Mouse (Mus musculus) liver, embryonic 14.5 days (tissue): Measurements from ENCODE around the gene Pik3r2. TPM values are rescaled to one million over a fixed set of nuclear protein-coding genes. Genes with fewer than 3 reads are reported as not detected.
A peak's percentile ranks its signal among the peaks of the same experiment; 100 is the strongest.

Experiments
- ATAC-seq: fragments of 200-750 bp; cut with Nextera tagmentation; 2 replicates; pipeline ENCODE4 v1.8.0; 2017; ENCODE audit warnings: moderate number of reproducible peaks, mild to moderate bottlenecking, moderate library complexity; ENCODE audit not compliant: insufficient read depth
- DNase-seq, 3 experiments: peaks; one replicate each; pipeline ENCODE4 v3.0.0-alpha.2; 2012 to 2013; ENCODE audit warnings: low read depth in 3 of 3, low spot score in 3 of 3
- H3K27ac ChIP-seq: fragments of 300-500 bp; sonication (generic); 2 replicates; pipeline ENCODE4 v1.5.1; 2014; ENCODE audit warnings: moderate library complexity, mild to moderate bottlenecking, control low read depth, inconsistent platforms
- H3K27me3 ChIP-seq: fragments of 300-500 bp; sonication (generic); 2 replicates; pipeline ENCODE4 v1.6.1; 2014; ENCODE audit warnings: mild to moderate bottlenecking, low read length, moderate library complexity; ENCODE audit not compliant: control insufficient read depth, insufficient read depth
- H3K36me3 ChIP-seq: fragments of 300-500 bp; sonication (generic); replicated peaks from 2 replicates; pipeline ENCODE4 v1.6.1; 2014; ENCODE audit warnings: low read depth; ENCODE audit not compliant: control insufficient read depth, insufficient read depth
- H3K4me1 ChIP-seq, 2 experiments: fragments of 200-500 bp in 1 of 2; fragments of 300-500 bp in 1 of 2; sonication (generic) in 1 of 2; replicated peaks; 2 replicates each; pipeline ENCODE4 v1.6.1; 2012 to 2014; ENCODE audit warnings: antibody characterized with exemption in 1 of 2, inconsistent platforms in 1 of 2, low read length in 1 of 2; ENCODE audit not compliant: control insufficient read depth in 2 of 2, insufficient read depth in 2 of 2
- H3K4me2 ChIP-seq: fragments of 300-500 bp; sonication (generic); 2 replicates; pipeline ENCODE4 v1.6.1; 2014; ENCODE audit warnings: low read depth, mild to moderate bottlenecking, control low read depth, moderate library complexity
- H3K4me3 ChIP-seq, 2 experiments: fragments of 200-500 bp in 1 of 2; fragments of 300-500 bp in 1 of 2; sonication (generic) in 1 of 2; 2 replicates each; pipeline ENCODE4 v1.5.1; 2012 to 2014; ENCODE audit warnings: low read depth in 2 of 2, low read length in 2 of 2, mild to moderate bottlenecking in 2 of 2, control low read depth in 1 of 2, inconsistent platforms in 1 of 2, moderate library complexity in 1 of 2; ENCODE audit not compliant: insufficient read depth in 1 of 2
- H3K9ac ChIP-seq: fragments of 300-500 bp; sonication (generic); replicated peaks from 2 replicates; pipeline ENCODE4 v1.6.1; 2014; ENCODE audit warnings: mild to moderate bottlenecking, control low read depth, moderate library complexity
- H3K9me3 ChIP-seq: fragments of 300-500 bp; sonication (generic); 2 replicates; pipeline ENCODE4 v1.6.1; 2016; ENCODE audit warnings: low read length, mixed read lengths; ENCODE audit not compliant: control insufficient read depth
- CTCF ChIP-seq: IDR thresholded peaks from 2 replicates; pipeline ENCODE4 v1.5.1; 2016; ENCODE audit warnings: antibody characterized with exemption, low read depth, control low read depth
- EP300 ChIP-seq: IDR thresholded peaks from 2 replicates; pipeline ENCODE4 v1.6.1; 2016; ENCODE audit warnings: antibody characterized with exemption, low read depth
- WGBS: fragments of 180-500 bp; shearing (Covaris S2); extraction: QIAGEN DNeasy Blood & Tissue Kit; methylation state at CpG from one replicate; pipeline ENCODE4 v1.1.7; 2014; ENCODE audit not compliant: insufficient replicate concordance; 5-methylcytosine and 5-hydroxymethylcytosine counted together
- polyA plus RNA-seq, 2 experiments: library from polyadenylated mRNA; depleted of rRNA in 1 of 2; stranded (reverse) in 1 of 2; unstranded in 1 of 2; fragments of >200 nt; fragmentation: Nextera tagmentation in 1 of 2; extraction: Ambion mirVana in 1 of 2; gene quantifications; 2 replicates each; pipeline versions ENCODE4 v1.2.1 to v1.2.3; 2012 to 2014

The Pik3r2 gene
- polyA plus RNA-seq, 2 experiments: 8.2 to 17.5 TPM

DNA sequence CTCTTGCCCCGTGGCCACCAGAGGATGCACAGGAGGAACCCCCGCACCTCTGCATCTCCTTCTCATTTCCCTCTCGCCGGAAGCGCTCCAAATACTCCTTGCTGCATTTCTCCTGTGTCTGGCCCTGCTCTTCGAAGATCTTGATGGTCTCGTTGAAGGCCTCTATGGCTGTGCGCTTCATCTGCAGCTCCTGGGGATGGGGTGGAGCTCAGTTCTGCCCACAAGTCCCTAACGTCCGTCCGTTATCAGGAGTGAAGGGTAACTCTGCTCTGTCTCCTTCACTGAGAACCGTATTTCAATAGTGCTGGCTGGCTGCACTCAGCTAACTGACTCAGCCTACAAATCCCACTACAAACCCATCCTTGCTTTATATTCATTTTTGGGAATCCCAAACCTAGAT lies 6.7 kb downstream of the Pik3r2 start:
- H3K9ac ChIP-seq: no peak overlapping the region
- 23% methylated on average over 12 of the region's 12 CpGs for WGBS
- H3K4me3 ChIP-seq: no peak overlapping the region
- peak overlapping the region; percentile 19 for H3K4me2 ChIP-seq
- TF ChIP-seq CTCF: no peak
- TF ChIP-seq EP300: no peak
- H3K27ac ChIP-seq: no peak overlapping the region
- peak; percentile 59 for ATAC-seq
- H3K27me3 ChIP-seq: no peaks in the 10 kb centered on the region
- H3K9me3 ChIP-seq: no peaks in the 10 kb centered on the region
- DNase-seq: no peak
- H3K4me1 ChIP-seq: peaks cover 24 to 31% of the 10 kb centered on the region in 2 experiments
- H3K36me3 ChIP-seq: no peaks in the 10 kb centered on the region; the same call in 1 of the 2 replicates

DNA sequence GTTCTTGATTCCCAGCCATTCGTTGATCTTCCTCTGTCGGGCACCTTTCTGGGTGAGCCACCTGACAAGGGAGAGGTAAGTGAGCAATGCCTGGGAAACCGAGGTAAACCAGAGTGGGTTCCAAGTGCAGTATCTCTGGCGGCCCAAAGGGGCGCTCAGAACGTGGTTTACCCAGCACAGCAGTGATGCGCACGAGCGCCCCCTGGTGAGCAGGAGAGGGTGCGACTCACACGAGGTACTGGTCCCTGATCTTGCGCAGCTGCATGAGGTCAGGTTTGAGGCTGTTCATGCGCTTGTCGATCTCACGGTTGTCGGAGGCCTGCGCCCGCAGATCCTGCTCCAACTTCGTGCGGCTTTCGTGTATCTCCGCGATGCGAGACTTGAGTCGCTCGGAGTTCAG lies 7.2 kb downstream of the Pik3r2 start:
- DNase-seq (peak; percentile 83 to 91 (median 87)), ATAC-seq (peak; percentile 75)
- H3K4me3 ChIP-seq: no peak overlapping the region
- H3K9ac ChIP-seq: no peak overlapping the region
- no peaks in the 10 kb centered on the region for H3K9me3 ChIP-seq
- 2% methylated on average over 26 of the region's 26 CpGs for WGBS
- H3K4me2 ChIP-seq: 0 out of 2 replicates have a peak overlapping the region, but pooled peaks have one; percentile 11
- H3K27ac ChIP-seq: no peak overlapping the region
- peaks cover 29 to 36% of the 10 kb centered on the region in 2 experiments for H3K4me1 ChIP-seq
- no peaks in the 10 kb centered on the region for H3K27me3 ChIP-seq
- H3K36me3 ChIP-seq: no peaks in the 10 kb centered on the region; the same call in 1 of the 2 replicates
- TF ChIP-seq EP300: no peak
- peak; percentile 100 for TF ChIP-seq CTCF

DNA sequence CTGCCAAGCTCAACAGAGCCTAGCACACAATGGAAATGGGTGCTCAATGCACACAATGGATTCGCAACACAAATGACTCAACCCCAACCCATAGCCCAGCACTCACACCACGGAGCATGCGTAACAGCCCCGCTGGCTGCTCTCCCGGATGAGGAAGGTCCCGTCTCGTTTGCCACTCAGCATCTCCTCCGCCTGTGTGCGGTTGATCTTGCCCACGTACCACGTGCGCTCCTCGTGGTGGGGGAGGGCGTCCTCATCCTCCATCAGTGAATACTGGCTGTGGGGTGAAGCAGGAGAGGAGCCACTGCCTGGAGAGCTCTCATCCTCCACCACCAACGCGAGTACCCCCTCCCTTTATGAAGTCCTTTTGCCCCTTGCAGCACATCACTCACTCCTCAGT lies 7.6 kb downstream of the Pik3r2 start:
- Histone ChIP-seq H3K36me3 (no peaks in the 10 kb centered on the region; the same call in 1 of the 2 replicates), H3K27me3 (no peaks in the 10 kb centered on the region), H3K27ac (no peak overlapping the region), H3K4me3 (no peak overlapping the region), H3K4me1 (peaks cover 33 to 40% of the 10 kb centered on the region in 2 experiments), H3K4me2 (no peak overlapping the region), H3K9me3 (no peaks in the 10 kb centered on the region), H3K9ac (no peak overlapping the region)
- WGBS: 77% methylated on average over 16 of the region's 16 CpGs
- ATAC-seq: no peak
- DNase-seq: no peak
- TF ChIP-seq CTCF (no peak), EP300 (no peak)

DNA sequence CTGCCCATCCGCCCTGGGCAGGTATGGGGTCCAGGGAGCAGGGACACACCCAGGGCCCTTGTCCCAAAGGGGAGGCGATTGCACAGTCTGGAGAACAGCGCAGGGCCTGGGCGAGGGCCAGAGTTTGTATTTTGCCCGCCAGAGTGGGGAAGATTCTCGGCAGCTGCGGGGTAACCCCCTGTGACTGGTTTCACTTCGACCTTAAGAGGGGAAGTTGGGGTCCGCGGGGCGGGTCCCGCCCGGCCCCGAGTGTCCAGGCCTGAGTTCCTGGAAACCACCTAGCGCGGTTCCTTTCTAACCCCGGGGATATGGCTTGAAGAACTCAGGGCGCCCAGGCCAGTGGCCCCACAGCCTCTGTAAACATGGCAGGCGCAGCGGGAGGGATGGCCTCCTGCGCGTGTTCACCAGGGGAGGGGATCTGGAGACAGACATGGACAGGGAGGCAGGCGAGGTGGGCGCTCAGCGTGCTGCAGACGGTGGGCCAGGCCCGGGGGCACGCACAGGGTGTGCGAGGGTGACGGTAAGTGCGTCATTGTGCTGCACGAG lies 8.2 kb downstream of the Pik3r2 start:
- DNase-seq: no peak

DNA sequence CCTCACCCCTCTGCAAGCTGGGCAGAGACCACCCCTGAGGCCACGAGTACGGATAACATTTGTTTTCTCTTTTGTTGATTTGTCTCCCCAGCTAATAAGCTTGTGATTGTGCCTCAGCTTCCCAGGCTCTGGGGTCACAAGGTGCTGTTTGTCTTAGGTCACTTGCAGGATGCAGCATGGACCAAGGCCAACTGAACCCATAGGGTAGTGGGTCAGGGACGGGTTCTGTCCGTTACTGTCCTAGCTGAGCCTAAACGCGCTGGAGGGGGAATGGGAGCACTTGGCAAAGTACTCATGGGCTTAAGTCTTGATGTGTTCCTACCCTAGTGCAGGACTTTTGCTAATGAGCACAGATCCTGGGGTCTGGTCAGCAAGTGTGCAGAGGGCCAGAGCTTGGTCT lies 9.0 kb downstream of the Pik3r2 start:
- Histone ChIP-seq H3K27ac (no peak overlapping the region), H3K27me3 (no peaks in the 10 kb centered on the region), H3K9ac (no peak overlapping the region), H3K36me3 (no peaks in the 10 kb centered on the region; the same call in 1 of the 2 replicates), H3K4me1 (peaks cover 47 to 53% of the 10 kb centered on the region in 2 experiments), H3K9me3 (no peaks in the 10 kb centered on the region), H3K4me3 (no peak overlapping the region), H3K4me2 (no peak overlapping the region)
- 81% methylated on average over 6 of the region's 6 CpGs for WGBS
- ATAC-seq: no peak
- no peak for DNase-seq
- TF ChIP-seq EP300: no peak
- TF ChIP-seq CTCF: no peak

More for the DNA sequence above, 8.2 kb downstream of the Pik3r2 start:
- Histone ChIP-seq H3K9ac (no peak overlapping the region), H3K4me2 (no peak overlapping the region), H3K9me3 (no peaks in the 10 kb centered on the region), H3K4me3 (no peak overlapping the region), H3K27ac (no peak overlapping the region), H3K36me3 (no peaks in the 10 kb centered on the region; the same call in 1 of the 2 replicates), H3K4me1 (peaks cover 39 to 47% of the 10 kb centered on the region in 2 experiments), H3K27me3 (no peaks in the 10 kb centered on the region)
- TF ChIP-seq CTCF (no peak), EP300 (no peak)
- ATAC-seq: no peak
- WGBS: 84% methylated on average over 32 of the region's 32 CpGs
